Mouse (Mus musculus) neutrophil, adult 65 days (primary cell): ENCODE data around the gene Eva1c. TPM values are rescaled to one million over a fixed set of nuclear protein-coding genes. Genes with fewer than 3 reads are reported as not detected.

ENCODE experiments used
- total RNA-seq: library from RNA; stranded (reverse); gene quantifications from 2 replicates; pipeline ENCODE4 v1.2.4, GENCODE M21; 2023

The Eva1c gene
- not detected in 2 replicates for total RNA-seq

GRCm38 (mm10) chr16:90826457-90826856 lies at the start of gene Eva1c:
Eva1c (plus strand) TSS chr16:90826719.

GRCm38 (mm10) chr16:90809975-90810715 lies 16.4 kb upstream of the Eva1c start, which contains the start of gene Urb1:
Urb1 (minus strand) TSS chr16:90810413.

GRCm38 (mm10) chr16:90934687-90935328 lies 108.3 kb downstream of the Eva1c start, which contains the start of gene Cfap298:
Cfap298 (minus strand) TSS chr16:90935114.

Other genes with a start within 250 kb of the Eva1c start
- 21.0 and 28.7 TPM in 2 replicates for gene Mis18a, start 99.3 kb upstream of the Eva1c start, total RNA-seq
- gene Mrap, start 88.5 kb upstream of the Eva1c start, total RNA-seq = not detected in 2 replicates
- gene Urb1, start 16.3 kb upstream of the Eva1c start, total RNA-seq = 7.1 and 10.0 TPM in 2 replicates
- 2.7 and 5.8 TPM in 2 replicates for gene Cfap298, start 108.4 kb downstream of the Eva1c start, total RNA-seq
- 144 and 159 TPM in 2 replicates for gene Synj1, start 184.6 kb downstream of the Eva1c start, total RNA-seq
- gene Paxbp1, start 217.8 kb downstream of the Eva1c start, total RNA-seq = 65.4 and 87.1 TPM in 2 replicates